Mouse (Mus musculus) midbrain, embryonic 11.5 days (tissue): ENCODE data around the gene Dhx38. TPM values are rescaled to one million over a fixed set of nuclear protein-coding genes. Genes with fewer than 3 reads are reported as not detected.

Experiments used
- ATAC-seq: fragments of 200-750 bp; cut with Nextera tagmentation; 2 replicates; pipeline ENCODE4 v1.8.0; 2017; ENCODE audit warnings: moderate TSS enrichment, moderate library complexity; ENCODE audit not compliant: low FRiP score
- DNase-seq: peaks from one replicate; pipeline ENCODE4 v3.0.0; 2015; ENCODE audit warnings: low spot score; ENCODE audit errors: missing footprints
- H3K27ac ChIP-seq: fragments of 300-500 bp; sonication (generic); 2 replicates; pipeline ENCODE4 v1.5.1; 2014; ENCODE audit warnings: low read depth, low read length
- H3K27me3 ChIP-seq: fragments of 300-500 bp; sonication (generic); 2 replicates; pipeline ENCODE4 v1.6.1; 2014; ENCODE audit warnings: mild to moderate bottlenecking, low read length, moderate library complexity, mixed read lengths; ENCODE audit not compliant: control insufficient read depth, insufficient read depth
- H3K36me3 ChIP-seq: fragments of 300-500 bp; sonication (generic); 2 replicates; pipeline ENCODE4 v1.6.1; 2014; ENCODE audit warnings: mild to moderate bottlenecking, low read length, moderate library complexity, mixed read lengths; ENCODE audit not compliant: control insufficient read depth, insufficient read depth
- H3K4me1 ChIP-seq: fragments of 300-500 bp; sonication (generic); 2 replicates; pipeline ENCODE4 v1.6.1; 2014; ENCODE audit warnings: low read length; ENCODE audit not compliant: control insufficient read depth, insufficient read depth
- H3K4me2 ChIP-seq: fragments of 300-500 bp; sonication (generic); 2 replicates; pipeline ENCODE4 v1.6.1; 2014; ENCODE audit warnings: mild to moderate bottlenecking, moderate library complexity
- H3K4me3 ChIP-seq: fragments of 300-500 bp; sonication (generic); 2 replicates; pipeline ENCODE4 v1.5.1; 2014; ENCODE audit warnings: low read depth, low read length
- H3K9ac ChIP-seq: fragments of 300-500 bp; sonication (generic); 2 replicates; pipeline ENCODE4 v1.6.1; 2014; ENCODE audit warnings: low read length
- H3K9me3 ChIP-seq: fragments of 300-500 bp; sonication (generic); 2 replicates; pipeline ENCODE4 v1.6.1; 2016; ENCODE audit warnings: low read length; ENCODE audit not compliant: control insufficient read depth
- WGBS: fragments of 180-500 bp; shearing (Covaris S2); extraction: QIAGEN DNeasy Blood & Tissue Kit; methylation state at CpG from one replicate; pipeline ENCODE4 v1.1.7; 2014; 5-methylcytosine and 5-hydroxymethylcytosine counted together
- polyA plus RNA-seq: library from polyadenylated mRNA; unstranded; fragments of >200 nt; fragmentation: Nextera tagmentation; extraction: Ambion mirVana; gene quantifications from 2 replicates; pipeline ENCODE4 v1.2.1, GENCODE M21; 2014

Gene Dhx38
- polyA plus RNA-seq, 1 experiment from 2014 or later: 22.0 TPM

DNA sequence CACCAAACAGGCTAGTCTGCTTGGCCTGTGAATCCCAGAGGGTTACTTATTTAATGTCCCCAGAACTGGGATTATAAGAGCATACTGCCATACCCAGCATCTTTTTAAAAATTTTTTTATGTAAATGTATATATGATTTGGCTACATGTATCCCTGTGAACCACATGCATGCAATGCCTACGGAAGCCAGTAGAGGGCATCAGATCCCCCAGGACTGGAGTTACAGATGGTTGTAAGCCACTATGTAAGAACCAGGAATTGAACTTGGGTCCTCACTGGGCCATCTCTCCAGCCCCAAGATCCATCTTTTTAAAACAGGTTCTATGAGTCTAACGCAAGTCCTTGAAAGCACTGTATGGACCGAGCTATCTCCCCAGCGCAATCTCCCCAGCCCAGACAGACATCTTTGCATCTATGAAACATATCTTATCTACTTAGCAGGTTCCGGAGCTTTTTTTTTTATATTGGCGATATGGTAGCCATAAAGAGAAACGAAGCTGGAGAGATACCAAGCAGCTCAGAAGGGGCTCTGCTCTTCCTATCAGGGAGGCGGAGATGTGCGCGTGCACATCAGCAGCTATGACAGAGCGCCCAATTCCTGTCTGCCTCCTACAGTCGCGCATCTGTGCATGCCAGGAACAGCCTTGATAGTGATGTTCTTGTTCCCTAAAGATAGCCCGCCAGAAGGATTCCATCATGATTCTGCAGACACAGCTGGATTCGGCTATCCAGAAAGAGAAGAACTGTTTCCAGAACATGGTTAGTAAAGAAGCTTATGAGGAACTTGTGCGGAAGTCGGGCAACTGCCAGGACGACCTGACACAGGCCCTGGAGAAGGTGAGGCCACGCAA is 30.3 kb downstream of the Dhx38 start:
- no peak for ATAC-seq
- peak; percentile 92 for DNase-seq
- WGBS: 89% methylated on average over 19 of the region's 19 CpGs
- Histone ChIP-seq H3K27me3 (no peaks in the 10 kb centered on the region), H3K27ac (no peak overlapping the region), H3K4me2 (no peak overlapping the region), H3K9me3 (no peaks in the 10 kb centered on the region), H3K9ac (no peak overlapping the region), H3K36me3 (no peaks in the 10 kb centered on the region), H3K4me1 (no peaks in the 10 kb centered on the region), H3K4me3 (no peak overlapping the region)

DNA sequence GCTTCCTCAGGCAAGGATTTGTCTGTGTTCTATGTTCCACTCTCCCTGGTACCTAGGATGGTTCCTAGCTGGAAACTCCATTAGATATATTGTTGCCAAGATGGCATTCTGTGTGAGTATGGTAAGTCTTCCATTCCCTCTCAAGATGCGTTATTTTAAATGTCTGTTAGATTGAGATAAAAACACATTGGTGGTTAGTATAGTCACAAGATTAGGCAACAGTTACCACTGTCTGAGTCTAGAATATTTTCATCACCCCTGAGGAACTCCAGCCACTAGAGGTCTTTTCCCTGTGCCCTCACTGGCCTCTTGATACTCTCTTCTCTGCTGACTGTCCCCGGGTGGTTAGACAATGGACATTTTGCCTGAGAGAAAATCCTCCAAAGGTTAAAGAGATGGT is 41.7 kb downstream of the Dhx38 start:
- Histone ChIP-seq H3K27me3 (no peaks in the 10 kb centered on the region), H3K4me3 (no peak overlapping the region), H3K4me2 (no peak overlapping the region), H3K36me3 (no peaks in the 10 kb centered on the region), H3K4me1 (no peaks in the 10 kb centered on the region), H3K9ac (no peak overlapping the region), H3K9me3 (no peaks in the 10 kb centered on the region; the same call in 1 of the 2 replicates), H3K27ac (no peak overlapping the region)
- 88% methylated on average over 2 of the region's 2 CpGs for WGBS
- DNase-seq (no peak), ATAC-seq (no peak)

DNA sequence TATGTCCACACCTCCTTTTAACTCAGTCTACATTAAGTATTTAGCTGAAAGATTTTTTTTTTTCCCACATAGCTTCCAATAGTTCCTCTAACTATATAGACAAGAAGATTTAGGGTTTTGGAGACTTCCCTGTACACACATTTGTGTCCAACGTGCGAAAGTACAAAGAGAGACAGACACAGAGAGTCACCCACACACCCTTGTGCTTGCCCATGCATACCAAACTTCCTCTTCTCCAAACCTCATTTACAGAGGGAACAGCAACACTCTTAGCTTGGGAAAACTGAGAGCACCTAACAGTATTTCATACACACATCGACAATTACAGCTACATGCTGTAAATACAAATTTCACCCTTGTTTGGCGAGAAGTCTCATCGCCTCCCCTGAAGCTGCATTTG is 60.1 kb downstream of the Dhx38 start:
- Histone ChIP-seq H3K9me3 (no peaks in the 10 kb centered on the region), H3K27ac (no peak overlapping the region), H3K27me3 (no peaks in the 10 kb centered on the region), H3K9ac (no peak overlapping the region), H3K4me2 (no peak overlapping the region), H3K4me3 (no peak overlapping the region), H3K36me3 (no peaks in the 10 kb centered on the region), H3K4me1 (no peaks in the 10 kb centered on the region)
- ATAC-seq (no peak), DNase-seq (no peak)
- 90% methylated on average over 5 of the region's 5 CpGs for WGBS

DNA sequence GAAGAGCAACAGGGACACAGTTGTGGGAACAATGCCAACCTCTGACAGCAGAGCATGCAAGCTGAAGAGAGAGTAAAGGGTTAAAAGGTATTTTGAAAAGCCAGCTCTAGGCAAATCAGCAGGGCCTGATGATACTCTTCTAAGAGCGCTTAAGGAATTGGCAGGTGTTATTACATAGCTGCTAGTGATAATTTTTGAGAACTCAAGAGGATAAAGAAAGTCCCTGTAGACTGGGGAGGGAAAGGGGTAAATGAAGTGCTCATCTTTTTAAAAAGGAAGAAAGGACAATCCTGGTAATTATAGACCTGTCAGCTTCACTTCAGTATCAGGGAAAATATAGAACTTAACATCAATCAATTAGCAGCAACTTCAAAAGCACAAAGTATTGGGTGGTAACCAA is 62.1 kb downstream of the Dhx38 start:
- ATAC-seq (no peak), DNase-seq (no peak)
- Histone ChIP-seq H3K36me3 (no peaks in the 10 kb centered on the region), H3K4me1 (no peaks in the 10 kb centered on the region), H3K9me3 (no peaks in the 10 kb centered on the region), H3K4me2 (no peak overlapping the region), H3K9ac (no peak overlapping the region), H3K27me3 (no peaks in the 10 kb centered on the region), H3K4me3 (no peak overlapping the region), H3K27ac (no peak overlapping the region)
- WGBS: 79% methylated on average over 1 of the region's 1 CpGs

DNA sequence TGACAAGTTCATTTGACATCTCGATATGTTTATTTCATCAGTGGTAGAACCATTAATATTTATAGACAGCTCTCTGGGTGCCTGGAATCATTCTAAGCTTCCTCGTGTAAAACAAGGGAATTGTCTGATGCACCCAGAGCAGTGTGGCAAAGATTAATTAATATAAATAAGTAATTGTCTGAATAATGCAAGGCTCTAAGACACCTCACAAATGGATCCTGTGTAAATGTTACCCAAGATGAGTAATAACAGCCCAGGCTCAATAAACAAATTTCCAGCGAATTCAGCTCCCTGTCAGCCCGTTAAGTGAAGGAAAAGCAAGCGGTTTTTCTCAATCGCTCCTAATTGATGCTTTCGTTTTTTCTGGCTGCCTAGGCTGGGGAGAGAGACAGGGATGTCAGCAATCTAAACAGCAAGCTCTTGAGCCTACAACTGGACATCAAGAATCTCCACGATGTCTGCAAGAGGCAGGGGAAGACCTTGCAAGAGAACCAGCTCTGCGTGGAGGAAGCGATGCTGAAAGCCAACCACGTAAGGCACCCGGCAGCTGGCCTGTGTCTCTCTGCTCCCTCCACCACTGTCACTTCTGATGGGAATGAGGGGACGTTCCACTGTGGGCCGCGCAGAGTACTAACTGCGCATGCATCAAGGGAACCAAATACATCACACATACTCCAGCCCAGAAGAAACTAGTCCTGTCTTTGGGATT is 66.5 kb downstream of the Dhx38 start:
- WGBS: 89% methylated on average over 16 of the region's 16 CpGs
- Histone ChIP-seq H3K36me3 (no peaks in the 10 kb centered on the region), H3K4me3 (no peak overlapping the region), H3K9ac (no peak overlapping the region), H3K27ac (no peak overlapping the region), H3K4me1 (no peaks in the 10 kb centered on the region), H3K4me2 (no peak overlapping the region), H3K27me3 (no peaks in the 10 kb centered on the region), H3K9me3 (no peaks in the 10 kb centered on the region)
- no peak for ATAC-seq
- no peak for DNase-seq

Other genes starting within 250 kb of the Dhx38 start
- 3.1 TPM in 2 replicates for gene Pmfbp1, start 71.8 kb downstream of the Dhx38 start, polyA plus RNA-seq
- 28.2 and 31.4 TPM in 2 replicates for gene Txnl4b, start within 50 bp of the Dhx38 start, polyA plus RNA-seq
- gene Hp, start 13.3 kb upstream of the Dhx38 start, polyA plus RNA-seq: 0.33 and 0.34 TPM in 2 replicates
- 38.5 and 44.9 TPM in 2 replicates for gene Dhodh, start 42.8 kb upstream of the Dhx38 start, polyA plus RNA-seq
- gene Pkd1l3, start 48.7 kb upstream of the Dhx38 start, polyA plus RNA-seq: 0.20 and 0.36 TPM in 2 replicates
- gene Ist1, start 127.4 kb upstream of the Dhx38 start, polyA plus RNA-seq: 182 and 187 TPM in 2 replicates
- 50.9 and 52.4 TPM in 2 replicates for gene Zfp821, start 139.7 kb upstream of the Dhx38 start, polyA plus RNA-seq
- 4.9 and 5.4 TPM in 2 replicates for gene Atxn1l, start 171.9 kb upstream of the Dhx38 start, polyA plus RNA-seq
- gene Ap1g1, start 212.7 kb upstream of the Dhx38 start, polyA plus RNA-seq: 41.6 and 47.3 TPM in 2 replicates